Mouse (Mus musculus): ENCODE measurements around the gene Urgcp. TPM values are rescaled to one million over a fixed set of nuclear protein-coding genes. Genes with fewer than 3 reads are reported as not detected.
A peak's percentile ranks its signal among the peaks of the same experiment; 100 is the strongest.

Gene Urgcp
- polyA plus RNA-seq, 1 experiment from 2014 or later: 16.0 TPM

DNA sequence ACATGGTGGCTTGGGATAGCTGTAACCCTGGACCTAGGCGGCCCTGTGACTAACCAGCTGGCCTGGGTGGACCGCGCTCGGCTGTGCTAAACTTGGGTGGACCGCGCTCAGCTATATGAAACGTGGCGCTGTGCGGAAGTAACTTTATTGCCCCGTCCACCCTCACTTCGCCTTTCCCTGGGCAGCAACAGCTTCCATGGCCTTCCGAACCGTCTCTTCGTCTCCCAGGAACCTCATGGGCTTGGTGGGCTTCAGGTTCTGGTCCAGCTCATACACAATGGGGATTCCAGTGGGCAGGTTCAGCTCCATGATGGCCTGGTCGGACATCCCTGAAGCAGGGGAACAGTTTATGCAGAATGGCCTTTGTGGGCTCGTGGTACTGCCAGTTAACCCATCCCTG is 39.3 kb upstream of the Urgcp start:
- WGBS: 97% methylated on average over 16 of the region's 16 CpGs
- no peak overlapping the region for H3K4me2 ChIP-seq (ENCODE audit: low read length)
- no peak overlapping the region for H3K27ac ChIP-seq (ENCODE audit: low read depth, low read length)
- H3K4me1 ChIP-seq (ENCODE audit: control insufficient read depth, insufficient read depth, low read length): no peaks in the 10 kb centered on the region
- DNase-seq (ENCODE audit: low spot score) (no peak), ATAC-seq (no peak)
- peaks cover 52% of the 10 kb centered on the region for H3K36me3 ChIP-seq (ENCODE audit: control insufficient read depth, insufficient read depth, low read length)
- H3K9me3 ChIP-seq (replicated peaks; ENCODE audit: control insufficient read depth, low read length): no peaks in the 10 kb centered on the region
- no peaks in the 10 kb centered on the region for H3K27me3 ChIP-seq (replicated peaks; ENCODE audit: control insufficient read depth, insufficient read depth, low read length)
- no peak overlapping the region for H3K9ac ChIP-seq (ENCODE audit: low read length)
- no peak overlapping the region for H3K4me3 ChIP-seq (ENCODE audit: low read depth, low read length)

DNA sequence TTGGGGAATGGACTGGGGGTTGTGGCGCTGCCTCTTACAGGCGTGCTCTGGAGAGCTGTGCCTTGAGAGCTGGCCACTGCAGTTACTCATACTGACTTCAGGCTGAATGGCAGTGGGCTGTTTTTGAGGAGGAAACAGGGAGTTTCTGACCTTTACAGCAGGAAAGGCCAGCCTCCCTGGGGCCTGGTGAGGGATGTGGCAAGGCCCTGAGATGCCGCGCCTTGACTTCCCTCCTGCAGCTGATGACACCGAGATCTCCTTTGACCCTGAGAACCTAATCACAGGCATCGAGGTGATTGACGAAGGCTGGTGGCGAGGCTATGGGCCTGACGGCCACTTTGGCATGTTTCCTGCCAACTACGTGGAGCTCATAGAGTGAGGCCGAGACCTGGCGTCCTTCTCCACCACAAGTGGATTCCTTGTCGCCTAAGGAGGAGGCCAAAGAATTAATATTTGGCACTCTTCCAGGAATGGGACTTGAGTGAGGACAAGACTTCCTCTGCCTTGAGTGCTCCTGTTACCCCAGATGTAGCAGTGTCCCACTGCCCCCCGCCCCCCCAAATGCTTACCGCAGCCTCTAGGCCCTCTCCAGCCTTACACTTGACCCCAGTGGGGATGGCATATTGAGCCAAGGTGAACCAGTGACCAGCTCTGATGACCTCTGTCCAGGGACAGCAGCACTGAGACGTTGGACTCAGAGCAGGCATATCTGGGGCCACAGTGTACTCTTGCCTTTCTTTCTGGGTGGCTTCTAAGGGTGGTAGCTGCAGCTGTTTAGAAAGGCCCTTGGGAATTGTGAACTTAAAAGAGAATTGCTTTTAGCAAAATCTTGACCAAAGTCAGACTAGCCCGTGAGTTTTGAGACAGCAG is 37.7 kb upstream of the Urgcp start:
- peaks cover 68% of the 10 kb centered on the region for H3K36me3 ChIP-seq (ENCODE audit: control insufficient read depth, insufficient read depth, low read length)
- H3K4me3 ChIP-seq (ENCODE audit: low read depth, low read length): no peak overlapping the region
- peak; percentile 27 for DNase-seq (ENCODE audit: low spot score)
- no peaks in the 10 kb centered on the region for H3K9me3 ChIP-seq (replicated peaks; ENCODE audit: control insufficient read depth, low read length)
- no peak overlapping the region for H3K9ac ChIP-seq (ENCODE audit: low read length)
- H3K4me2 ChIP-seq (ENCODE audit: low read length): no peak overlapping the region
- no peak overlapping the region for H3K27ac ChIP-seq (ENCODE audit: low read depth, low read length)
- no peaks in the 10 kb centered on the region for H3K27me3 ChIP-seq (replicated peaks; ENCODE audit: control insufficient read depth, insufficient read depth, low read length)
- no peaks in the 10 kb centered on the region for H3K4me1 ChIP-seq (ENCODE audit: control insufficient read depth, insufficient read depth, low read length)
- no peak for ATAC-seq
- WGBS: 85% methylated on average over 17 of the region's 17 CpGs

DNA sequence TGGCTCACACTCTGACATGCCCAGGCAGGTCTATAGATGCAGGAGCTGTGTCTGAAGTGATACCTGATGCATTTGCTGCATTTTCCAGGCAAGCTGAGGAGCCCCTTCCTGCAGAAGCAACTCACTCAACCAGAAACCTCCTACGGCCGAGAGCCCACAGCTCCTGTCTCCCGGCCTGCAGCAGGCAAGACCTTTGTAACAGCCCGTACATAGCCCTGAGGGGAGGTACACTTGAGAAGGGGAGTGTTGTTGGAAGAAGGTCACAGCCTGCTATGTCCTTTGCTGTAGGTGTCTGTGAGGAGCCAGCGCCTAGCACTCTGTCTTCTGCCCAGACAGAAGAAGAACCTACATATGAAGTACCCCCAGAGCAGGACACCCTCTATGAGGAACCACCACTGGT is 35.8 kb upstream of the Urgcp start:
- Histone ChIP-seq H3K36me3 (ENCODE audit: control insufficient read depth, insufficient read depth, low read length) (peaks cover 86% of the 10 kb centered on the region), H3K27ac (ENCODE audit: low read depth, low read length) (no peak overlapping the region), H3K9me3 (replicated peaks; ENCODE audit: control insufficient read depth, low read length) (no peaks in the 10 kb centered on the region), H3K27me3 (replicated peaks; ENCODE audit: control insufficient read depth, insufficient read depth, low read length) (no peaks in the 10 kb centered on the region), H3K9ac (ENCODE audit: low read length) (no peak overlapping the region), H3K4me2 (ENCODE audit: low read length) (no peak overlapping the region), H3K4me3 (ENCODE audit: low read depth, low read length) (no peak overlapping the region), H3K4me1 (ENCODE audit: control insufficient read depth, insufficient read depth, low read length) (no peaks in the 10 kb centered on the region)
- ATAC-seq (no peak), DNase-seq (ENCODE audit: low spot score) (no peak)
- WGBS: 89% methylated on average over 5 of the region's 5 CpGs

DNA sequence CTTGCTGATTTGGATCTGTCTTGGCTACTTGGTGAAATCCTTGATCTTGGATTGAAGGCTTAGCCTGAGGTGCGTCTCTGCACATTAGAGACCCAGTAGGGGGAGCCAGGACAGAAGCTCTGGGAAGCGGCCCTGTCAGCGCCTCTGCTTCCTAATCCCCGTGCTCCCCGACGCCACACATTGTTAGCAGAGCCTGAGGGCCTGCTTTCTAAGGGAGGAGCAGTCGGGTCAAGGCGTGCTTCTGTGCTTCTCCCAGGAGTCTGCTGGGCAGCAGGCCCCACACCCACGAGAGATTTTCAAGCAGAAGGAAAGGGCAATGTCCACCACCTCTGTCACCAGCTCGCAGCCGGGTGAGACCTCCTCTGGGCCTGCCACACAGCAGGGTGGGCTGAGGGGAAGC is 35.2 kb upstream of the Urgcp start:
- Histone ChIP-seq H3K9ac (ENCODE audit: low read length) (no peak overlapping the region), H3K9me3 (replicated peaks; ENCODE audit: control insufficient read depth, low read length) (no peaks in the 10 kb centered on the region), H3K36me3 (ENCODE audit: control insufficient read depth, insufficient read depth, low read length) (peaks cover 92% of the 10 kb centered on the region), H3K27me3 (replicated peaks; ENCODE audit: control insufficient read depth, insufficient read depth, low read length) (no peaks in the 10 kb centered on the region), H3K4me2 (ENCODE audit: low read length) (no peak overlapping the region), H3K4me3 (ENCODE audit: low read depth, low read length) (no peak overlapping the region), H3K27ac (ENCODE audit: low read depth, low read length) (no peak overlapping the region), H3K4me1 (ENCODE audit: control insufficient read depth, insufficient read depth, low read length) (no peaks in the 10 kb centered on the region)
- 74% methylated on average over 11 of the region's 11 CpGs for WGBS
- DNase-seq (ENCODE audit: low spot score): no peak
- ATAC-seq: no peak

DNA sequence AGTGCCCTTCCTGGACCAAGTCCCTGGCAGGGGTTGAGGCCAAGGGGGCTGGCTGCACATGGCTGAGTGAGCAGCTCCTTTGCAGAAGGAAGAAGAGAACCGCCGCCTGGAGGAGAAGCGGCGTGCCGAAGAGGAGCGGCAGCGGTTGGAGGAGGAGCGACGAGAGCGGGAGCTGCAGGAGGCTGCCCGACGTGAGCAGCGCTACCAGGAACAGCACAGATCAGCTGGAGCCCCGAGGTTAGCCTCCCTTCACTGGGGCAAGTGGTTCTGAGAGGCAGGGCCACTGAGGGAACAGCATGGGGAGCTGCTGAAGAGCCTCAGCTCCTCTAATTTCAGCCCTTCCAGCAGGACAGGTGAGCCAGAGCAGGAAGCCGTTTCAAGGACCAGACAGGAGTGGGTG is 34.8 kb upstream of the Urgcp start:
- H3K4me1 ChIP-seq (ENCODE audit: control insufficient read depth, insufficient read depth, low read length): no peaks in the 10 kb centered on the region
- no peak overlapping the region for H3K9ac ChIP-seq (ENCODE audit: low read length)
- H3K27me3 ChIP-seq (replicated peaks; ENCODE audit: control insufficient read depth, insufficient read depth, low read length): no peaks in the 10 kb centered on the region
- H3K9me3 ChIP-seq (replicated peaks; ENCODE audit: control insufficient read depth, low read length): no peaks in the 10 kb centered on the region
- DNase-seq (ENCODE audit: low spot score): no peak
- H3K4me3 ChIP-seq (ENCODE audit: low read depth, low read length): no peak overlapping the region
- H3K4me2 ChIP-seq (ENCODE audit: low read length): no peak overlapping the region
- no peak overlapping the region for H3K27ac ChIP-seq (ENCODE audit: low read depth, low read length)
- ATAC-seq: no peak
- WGBS: 85% methylated on average over 15 of the region's 15 CpGs
- H3K36me3 ChIP-seq (ENCODE audit: control insufficient read depth, insufficient read depth, low read length): peaks cover 96% of the 10 kb centered on the region

DNA sequence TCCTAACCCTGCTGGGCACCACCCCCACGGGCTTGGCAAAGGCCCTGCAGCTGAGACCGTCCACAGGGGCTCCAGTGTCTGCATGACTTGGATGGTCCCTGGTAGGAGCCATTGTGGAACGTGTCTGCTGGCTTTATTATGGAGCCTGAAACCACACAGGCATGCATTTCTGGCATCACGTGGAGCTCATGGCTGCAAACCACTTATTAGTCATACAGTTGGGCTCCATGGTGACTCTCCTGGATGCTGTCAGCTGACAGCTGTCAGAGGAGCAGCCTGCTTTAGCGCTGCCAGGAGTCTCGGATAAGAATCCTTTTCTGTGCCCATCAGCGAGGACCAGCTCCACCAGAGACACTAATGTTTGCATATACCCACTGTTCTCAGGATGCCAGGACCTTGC is 33.5 kb upstream of the Urgcp start:
- ATAC-seq (no peak), DNase-seq (ENCODE audit: low spot score) (peak; percentile 36)
- H3K27ac ChIP-seq (ENCODE audit: low read depth, low read length): peak overlapping the region; percentile 5; the same call in 1 of the 2 replicates
- H3K9me3 ChIP-seq (replicated peaks; ENCODE audit: control insufficient read depth, low read length): no peaks in the 10 kb centered on the region
- no peak overlapping the region for H3K4me2 ChIP-seq (ENCODE audit: low read length)
- no peaks in the 10 kb centered on the region for H3K4me1 ChIP-seq (ENCODE audit: control insufficient read depth, insufficient read depth, low read length)
- 88% methylated on average over 7 of the region's 7 CpGs for WGBS
- H3K9ac ChIP-seq (ENCODE audit: low read length): no peak overlapping the region
- H3K36me3 ChIP-seq (ENCODE audit: control insufficient read depth, insufficient read depth, low read length): peaks cover 93% of the 10 kb centered on the region
- no peaks in the 10 kb centered on the region for H3K27me3 ChIP-seq (replicated peaks; ENCODE audit: control insufficient read depth, insufficient read depth, low read length)
- no peak overlapping the region for H3K4me3 ChIP-seq (ENCODE audit: low read depth, low read length)

DNA sequence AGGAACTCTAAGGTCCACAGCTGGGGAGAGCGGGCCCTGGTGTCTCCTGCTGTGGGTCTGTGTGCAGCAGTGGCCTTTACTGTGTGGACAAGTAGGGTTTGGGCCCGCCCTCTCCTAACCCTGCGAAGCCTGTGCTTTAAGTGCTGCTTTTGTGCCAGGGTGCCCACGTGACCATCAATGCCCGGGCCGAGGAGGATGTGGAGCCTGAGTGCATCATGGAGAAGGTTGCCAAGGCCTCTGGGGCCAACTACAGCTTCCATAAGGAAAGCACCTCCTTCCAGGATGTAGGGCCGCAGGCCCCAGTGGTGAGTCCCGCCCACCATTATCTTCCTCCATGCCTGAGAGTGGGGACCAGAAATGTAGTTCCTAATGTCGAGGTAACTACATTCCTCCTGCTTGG is 33.1 kb upstream of the Urgcp start:
- Histone ChIP-seq H3K27ac (ENCODE audit: low read depth, low read length) (peak overlapping the region; percentile 5; the same call in 1 of the 2 replicates), H3K9ac (ENCODE audit: low read length) (no peak overlapping the region), H3K4me1 (ENCODE audit: control insufficient read depth, insufficient read depth, low read length) (no peaks in the 10 kb centered on the region), H3K4me2 (ENCODE audit: low read length) (no peak overlapping the region), H3K36me3 (ENCODE audit: control insufficient read depth, insufficient read depth, low read length) (peaks cover 90% of the 10 kb centered on the region), H3K27me3 (replicated peaks; ENCODE audit: control insufficient read depth, insufficient read depth, low read length) (no peaks in the 10 kb centered on the region), H3K9me3 (replicated peaks; ENCODE audit: control insufficient read depth, low read length) (no peaks in the 10 kb centered on the region), H3K4me3 (ENCODE audit: low read depth, low read length) (no peak overlapping the region)
- DNase-seq (ENCODE audit: low spot score): no peak
- no peak for ATAC-seq
- WGBS: 85% methylated on average over 9 of the region's 9 CpGs

DNA sequence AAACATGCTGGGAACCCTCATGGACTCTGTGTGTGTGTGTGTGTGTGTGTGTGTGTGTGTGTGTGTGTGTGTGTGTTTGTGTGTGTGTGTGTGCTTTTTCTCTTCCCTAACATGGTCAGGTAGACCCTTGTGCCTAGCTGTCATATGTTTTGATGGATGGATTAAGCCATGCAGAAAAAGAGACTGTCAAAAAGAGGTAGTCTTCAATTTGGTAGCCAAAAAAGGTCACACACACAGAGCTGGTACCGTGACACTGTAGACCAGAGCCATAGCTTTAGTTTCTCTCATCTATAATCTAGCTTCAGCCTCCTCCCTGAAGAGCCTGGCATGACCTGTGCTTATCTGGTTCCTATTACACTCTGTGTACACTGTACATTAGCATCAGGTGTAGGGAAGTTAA is 28.3 kb upstream of the Urgcp start:
- Histone ChIP-seq H3K27ac (ENCODE audit: low read depth, low read length) (no peak overlapping the region), H3K36me3 (ENCODE audit: control insufficient read depth, insufficient read depth, low read length) (peaks cover 43% of the 10 kb centered on the region), H3K9ac (ENCODE audit: low read length) (no peak overlapping the region), H3K27me3 (replicated peaks; ENCODE audit: control insufficient read depth, insufficient read depth, low read length) (no peaks in the 10 kb centered on the region), H3K4me1 (ENCODE audit: control insufficient read depth, insufficient read depth, low read length) (peaks cover 15% of the 10 kb centered on the region), H3K4me3 (ENCODE audit: low read depth, low read length) (no peak overlapping the region), H3K9me3 (replicated peaks; ENCODE audit: control insufficient read depth, low read length) (no peaks in the 10 kb centered on the region), H3K4me2 (ENCODE audit: low read length) (no peak overlapping the region)
- no peak for ATAC-seq
- WGBS: 95% methylated on average over 1 of the region's 1 CpGs
- no peak for DNase-seq (ENCODE audit: low spot score)

DNA sequence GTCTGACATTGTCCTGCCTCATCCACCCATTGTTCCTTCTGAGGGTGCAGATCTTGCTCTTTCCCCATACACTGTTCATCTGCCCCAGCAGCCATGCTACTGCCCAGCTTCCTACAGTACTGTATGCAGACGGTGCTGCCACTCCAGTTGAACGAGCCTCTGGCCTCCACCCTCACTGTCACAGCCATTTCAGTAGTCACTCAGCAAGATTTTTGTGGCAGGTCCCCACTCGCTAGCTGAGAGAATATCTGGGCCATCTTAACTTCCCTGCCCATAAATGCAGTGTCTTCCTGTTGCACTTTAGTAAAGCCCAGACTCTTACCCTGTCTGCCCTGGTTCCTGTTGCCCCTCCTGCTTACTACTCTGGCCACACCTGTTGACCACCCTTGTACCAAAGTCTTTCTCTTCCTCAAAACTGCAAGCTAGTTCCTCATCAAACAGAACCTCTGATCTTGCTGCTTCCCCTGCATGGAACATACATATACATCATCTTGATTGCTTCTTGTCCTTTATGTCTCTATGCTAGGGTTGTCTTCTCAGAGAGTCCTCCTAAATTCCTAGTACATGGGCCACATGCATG is 27.7 kb upstream of the Urgcp start:
- Histone ChIP-seq H3K4me1 (ENCODE audit: control insufficient read depth, insufficient read depth, low read length) (peaks cover 15% of the 10 kb centered on the region), H3K36me3 (ENCODE audit: control insufficient read depth, insufficient read depth, low read length) (peaks cover 37% of the 10 kb centered on the region), H3K4me3 (ENCODE audit: low read depth, low read length) (0 out of 2 replicates have a peak overlapping the region, but pooled peaks have one; percentile 86), H3K27ac (ENCODE audit: low read depth, low read length) (no peak overlapping the region), H3K27me3 (replicated peaks; ENCODE audit: control insufficient read depth, insufficient read depth, low read length) (no peaks in the 10 kb centered on the region), H3K9ac (ENCODE audit: low read length) (no peak overlapping the region), H3K4me2 (ENCODE audit: low read length) (peak overlapping the region; percentile 94), H3K9me3 (replicated peaks; ENCODE audit: control insufficient read depth, low read length) (no peaks in the 10 kb centered on the region)
- ATAC-seq (no peak), DNase-seq (ENCODE audit: low spot score) (no peak)
- WGBS: 91% methylated on average over 3 of the region's 3 CpGs

Measured in forebrain, embryonic 14.5 days (tissue).